Comparison of ENCODE assay signal across 22 mouse cellular contexts in the genomic region with DNA sequence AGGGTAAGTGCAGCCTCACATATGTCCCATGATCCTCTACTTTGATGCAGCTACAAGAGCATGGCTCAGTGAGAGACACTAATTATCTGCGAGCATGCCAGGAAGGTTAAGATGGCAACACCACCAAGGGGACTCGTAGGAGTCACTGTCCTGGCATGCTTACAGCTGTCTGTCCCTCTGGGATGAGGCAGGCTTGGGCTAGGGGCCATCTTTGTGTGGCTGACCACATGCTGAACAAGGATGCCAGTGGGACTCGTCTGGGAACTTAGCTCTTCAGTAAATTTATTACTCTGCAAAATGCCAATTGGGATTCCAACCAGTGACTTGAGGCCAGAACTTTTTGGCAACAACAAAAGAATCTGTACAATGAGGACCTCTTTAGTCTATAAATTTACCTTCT.
DNase-seq lines count a peak whose midpoint lies in the region; ATAC-seq lines count a peak whose summit lies in the region.
"Had no signal": no experiment of that assay in that cellular context is flagged by ENCODE, and none has a peak within 500 bp of the region (broad histone marks: within the 10 kb centered on the region; RNA-seq: fewer than 3 reads in every experiment).

No protein-coding gene starts in this region.

- 0 out of 2 replicates have a peak, but pooled peaks cover 2% of the 10 kb centered on the region for H3K4me1 ChIP-seq in heart, embryonic 10.5 days
- no peaks in the 10 kb centered on the region for H3K4me1 ChIP-seq in forebrain, embryonic 11.5 days (replicated peaks; ENCODE audit: control insufficient read depth, insufficient read depth, low read length)
- H3K4me1 ChIP-seq in forebrain, embryonic 13.5 days = no peaks in the 10 kb centered on the region
- H3K4me1 ChIP-seq: embryonic facial prominence, embryonic 13.5 days; heart, embryonic 15.5 days had no signal

- peak; percentile 28 for DNase-seq in heart, embryonic 10.5 days (ENCODE audit: low spot score)
- no peak for DNase-seq in heart, postnatal 14 days
- DNase-seq in testis, postnatal 10 days (ENCODE audit: low spot score) = peak; percentile 44
- no peak for DNase-seq in testis, postnatal 14 days (ENCODE audit: low spot score)
- DNase-seq in adipocyte (ENCODE audit: low spot score) = peak; percentile 64
- no peak for DNase-seq in forebrain, embryonic 11.5 days (ENCODE audit: low spot score)
- DNase-seq: adrenal gland, adult 8-10 months; cerebellum, adult 18-20 months; cerebellum, adult 9-11 months; cerebellum, postnatal 36 days; gastrocnemius, adult 2 months; gastrocnemius, postnatal 25 days had no signal

- ATAC-seq in forebrain, embryonic 11.5 days (replicated peaks; ENCODE audit: low FRiP score) = no peak
- no peak for ATAC-seq in forebrain, embryonic 13.5 days
- ATAC-seq: activated CD4-positive, CD25-positive, alpha-beta regulatory T cell, adult 4 months; forebrain, embryonic 14.5 days; intestine, postnatal 0 days; Patski had no signal

- H3K4me2 ChIP-seq in forebrain, embryonic 11.5 days (ENCODE audit: low read depth, low read length, severe bottlenecking) = no peak overlapping the region
- no peak overlapping the region for H3K4me2 ChIP-seq in forebrain, embryonic 13.5 days
- H3K4me2 ChIP-seq: embryonic facial prominence, embryonic 13.5 days; heart, embryonic 11.5 days; heart, embryonic 15.5 days; hindbrain, embryonic 14.5 days had no signal

- H3K9me3 ChIP-seq in heart, embryonic 10.5 days = no peaks in the 10 kb centered on the region
- no peaks in the 10 kb centered on the region for H3K9me3 ChIP-seq in forebrain, embryonic 11.5 days (ENCODE audit: control insufficient read depth, low read length)
- no peaks in the 10 kb centered on the region for H3K9me3 ChIP-seq in forebrain, embryonic 13.5 days (replicated peaks)
- H3K9me3 ChIP-seq: embryonic facial prominence, embryonic 13.5 days; heart, embryonic 15.5 days; hindbrain, embryonic 10.5 days had no signal

- H3K9ac ChIP-seq in forebrain, embryonic 11.5 days (ENCODE audit: low read length) = no peak overlapping the region
- no peak overlapping the region for H3K9ac ChIP-seq in forebrain, embryonic 13.5 days
- H3K9ac ChIP-seq: embryonic facial prominence, embryonic 13.5 days; heart, embryonic 15.5 days; hindbrain, embryonic 14.5 days had no signal

- H3K27me3 ChIP-seq in heart, embryonic 10.5 days (ENCODE audit: insufficient read depth, poor library complexity, severe bottlenecking) = no peaks in the 10 kb centered on the region
- no peaks in the 10 kb centered on the region for H3K27me3 ChIP-seq in forebrain, embryonic 11.5 days (ENCODE audit: control insufficient read depth, insufficient read depth, low read length)
- H3K27me3 ChIP-seq in forebrain, embryonic 13.5 days = no peaks in the 10 kb centered on the region
- H3K27me3 ChIP-seq: embryonic facial prominence, embryonic 13.5 days; heart, embryonic 15.5 days; Patski had no signal

- 79% methylated on average over 3 of the region's 3 CpGs for WGBS in heart, embryonic 10.5 days
- 85% methylated on average over 3 of the region's 3 CpGs for WGBS in forebrain, embryonic 11.5 days
- WGBS in forebrain, embryonic 13.5 days = 81% methylated on average over 3 of the region's 3 CpGs

- H3K4me3 ChIP-seq in heart, embryonic 10.5 days = no peak overlapping the region
- H3K4me3 ChIP-seq in forebrain, embryonic 11.5 days (ENCODE audit: low read depth, low read length) = no peak overlapping the region
- no peak overlapping the region for H3K4me3 ChIP-seq in forebrain, embryonic 13.5 days
- H3K4me3 ChIP-seq: embryonic facial prominence, embryonic 13.5 days; gastrocnemius, adult 2 months; heart, embryonic 15.5 days; hindbrain, embryonic 10.5 days had no signal

- peaks cover 13% of the 10 kb centered on the region for H3K36me3 ChIP-seq in heart, embryonic 10.5 days
- no peaks in the 10 kb centered on the region for H3K36me3 ChIP-seq in forebrain, embryonic 11.5 days (ENCODE audit: control insufficient read depth, insufficient read depth, low read length)
- peaks cover 4% of the 10 kb centered on the region for H3K36me3 ChIP-seq in forebrain, embryonic 13.5 days (ENCODE audit: poor library complexity, severe bottlenecking)
- H3K36me3 ChIP-seq: heart, embryonic 15.5 days had no signal

- intact Hi-C loops in heart, postnatal 14 days (cut with DNase I) = no loop called here

- H3K27ac ChIP-seq in heart, embryonic 10.5 days = no peak overlapping the region
- H3K27ac ChIP-seq in forebrain, embryonic 11.5 days (ENCODE audit: low read depth, low read length) = no peak overlapping the region
- no peak overlapping the region for H3K27ac ChIP-seq in forebrain, embryonic 13.5 days
- H3K27ac ChIP-seq: embryonic facial prominence, embryonic 13.5 days; gastrocnemius, adult 2 months; heart, embryonic 15.5 days; hindbrain, embryonic 10.5 days; hindbrain, embryonic 14.5 days had no signal

Comparison
In these comparisons a context has a peak if more than half of its experiments do, and no peak if none do; other contexts are left out.
1. DNase-seq: peak in heart, embryonic 10.5 days (single experiment), testis, postnatal 10 days (single experiment) and adipocyte (single experiment); none in heart, postnatal 14 days (0 of 2), testis, postnatal 14 days (single experiment) and forebrain, embryonic 11.5 days (single experiment).